Mouse (Mus musculus) heart, embryonic 16.5 days (tissue): ENCODE measurements at regions not wholly inside any gene's neighbourhood (a gene's known extent, or its start where the extent isn't known, plus 50 kb on each side); places are given as distances from the start of the nearest gene placed in this dataset.

Source experiments
- ATAC-seq: fragments of 200-750 bp; cut with Nextera tagmentation; replicated peaks from 2 replicates; pipeline ENCODE4 v1.8.0; 2017; ENCODE audit warnings: moderate number of reproducible peaks; ENCODE audit not compliant: insufficient read depth, low FRiP score; ENCODE audit errors: extremely low read depth
- H3K27ac ChIP-seq: fragments of 300-500 bp; sonication (generic); 2 replicates; pipeline ENCODE4 v1.5.1; 2014; ENCODE audit warnings: mild to moderate bottlenecking, low read length, control low read depth, moderate library complexity
- H3K27me3 ChIP-seq: fragments of 300-500 bp; sonication (generic); 2 replicates; pipeline ENCODE4 v1.6.1; 2014; ENCODE audit warnings: low read length, mixed read lengths; ENCODE audit not compliant: control insufficient read depth, insufficient read depth
- H3K36me3 ChIP-seq: fragments of 300-500 bp; sonication (generic); 2 replicates; pipeline ENCODE4 v1.6.1; 2014; ENCODE audit not compliant: control insufficient read depth, insufficient read depth
- H3K4me1 ChIP-seq: fragments of 300-500 bp; sonication (generic); 2 replicates; pipeline ENCODE4 v1.6.1; 2014; ENCODE audit warnings: low read length, mixed read lengths; ENCODE audit not compliant: control insufficient read depth, insufficient read depth
- H3K4me2 ChIP-seq: fragments of 300-500 bp; sonication (generic); 2 replicates; pipeline ENCODE4 v1.6.1; 2014; ENCODE audit warnings: low read depth, mild to moderate bottlenecking, control low read depth, low read length
- H3K4me3 ChIP-seq: fragments of 300-500 bp; sonication (generic); 2 replicates; pipeline ENCODE4 v1.5.1; 2014; ENCODE audit warnings: mild to moderate bottlenecking, control low read depth, low read length
- H3K9ac ChIP-seq: fragments of 300-500 bp; sonication (generic); 2 replicates; pipeline ENCODE4 v1.6.1; 2014; ENCODE audit warnings: low read length, control low read depth
- H3K9me3 ChIP-seq: fragments of 300-500 bp; sonication (generic); replicated peaks from 2 replicates; pipeline ENCODE4 v1.6.1; 2016; ENCODE audit warnings: low read length; ENCODE audit not compliant: control insufficient read depth
- WGBS: fragments of 180-500 bp; shearing (Covaris S2); extraction: QIAGEN DNeasy Blood & Tissue Kit; methylation state at CpG from one replicate; pipeline ENCODE4 v1.1.7; 2014; 5-methylcytosine and 5-hydroxymethylcytosine counted together

DNA sequence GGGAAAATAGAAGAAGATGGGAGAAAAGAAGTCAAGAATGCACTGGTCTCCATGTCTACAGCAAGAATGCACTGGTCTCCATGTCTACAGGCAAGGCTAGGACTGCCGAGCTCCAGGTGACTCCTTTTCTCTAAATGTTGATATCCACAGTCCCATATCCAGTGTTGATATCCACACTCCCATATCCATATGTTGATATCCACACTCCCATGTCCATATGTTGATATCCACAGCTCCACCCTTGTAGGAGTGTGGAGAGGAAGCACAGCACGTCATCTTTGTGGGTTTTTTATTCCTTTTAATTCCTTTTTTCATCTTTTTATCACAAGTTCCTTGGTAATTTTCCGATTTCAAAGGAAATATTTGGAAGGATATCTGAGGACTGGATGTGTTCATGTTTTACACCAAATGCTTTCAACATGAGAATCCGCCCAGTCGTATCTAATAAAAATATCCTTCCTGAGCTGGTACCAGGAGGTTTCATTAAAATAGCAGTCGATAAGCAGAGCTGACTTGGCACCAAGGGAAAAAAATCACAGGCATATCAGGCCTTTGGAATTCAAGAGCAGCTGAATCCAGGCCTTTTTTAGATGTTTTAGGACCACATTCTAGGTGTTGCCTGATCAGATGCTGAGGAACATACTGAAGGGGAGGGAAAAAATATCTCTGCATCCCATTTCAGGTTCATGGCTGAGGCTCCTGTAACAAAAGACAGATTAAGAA, 653.7 kb upstream of the Cdh11 start:
- Histone ChIP-seq H3K36me3 (no peaks in the 10 kb centered on the region), H3K4me3 (no peak overlapping the region), H3K4me1 (no peaks in the 10 kb centered on the region), H3K27me3 (no peaks in the 10 kb centered on the region), H3K9me3 (no peaks in the 10 kb centered on the region), H3K27ac (no peak overlapping the region), H3K9ac (no peak overlapping the region), H3K4me2 (no peak overlapping the region)
- peak; percentile 23; the same call in 1 of the 2 replicates for ATAC-seq
- 61% methylated on average over 6 of the region's 6 CpGs for WGBS

DNA sequence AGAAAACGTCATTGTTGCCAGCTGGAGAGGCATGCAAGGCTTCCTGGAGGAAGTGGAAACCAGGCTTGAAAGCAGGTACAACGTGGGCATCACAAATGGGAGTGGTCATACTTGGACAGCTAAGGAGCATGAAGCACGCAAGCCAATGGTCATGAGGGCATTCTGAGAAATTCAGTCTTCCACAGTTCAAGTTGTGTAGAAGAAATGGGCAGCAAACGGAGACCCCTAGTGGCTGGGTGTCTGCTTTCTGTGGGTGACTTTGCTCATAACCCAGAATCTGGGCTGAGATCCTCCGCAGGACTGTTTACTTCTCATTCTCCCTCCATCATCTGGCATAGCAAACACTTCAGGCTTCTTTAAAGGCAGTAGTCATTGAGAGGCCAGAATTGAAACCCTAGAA, 655.7 kb upstream of the Cdh11 start:
- 57% methylated on average over 5 of the region's 5 CpGs for WGBS
- ATAC-seq = no peak

DNA sequence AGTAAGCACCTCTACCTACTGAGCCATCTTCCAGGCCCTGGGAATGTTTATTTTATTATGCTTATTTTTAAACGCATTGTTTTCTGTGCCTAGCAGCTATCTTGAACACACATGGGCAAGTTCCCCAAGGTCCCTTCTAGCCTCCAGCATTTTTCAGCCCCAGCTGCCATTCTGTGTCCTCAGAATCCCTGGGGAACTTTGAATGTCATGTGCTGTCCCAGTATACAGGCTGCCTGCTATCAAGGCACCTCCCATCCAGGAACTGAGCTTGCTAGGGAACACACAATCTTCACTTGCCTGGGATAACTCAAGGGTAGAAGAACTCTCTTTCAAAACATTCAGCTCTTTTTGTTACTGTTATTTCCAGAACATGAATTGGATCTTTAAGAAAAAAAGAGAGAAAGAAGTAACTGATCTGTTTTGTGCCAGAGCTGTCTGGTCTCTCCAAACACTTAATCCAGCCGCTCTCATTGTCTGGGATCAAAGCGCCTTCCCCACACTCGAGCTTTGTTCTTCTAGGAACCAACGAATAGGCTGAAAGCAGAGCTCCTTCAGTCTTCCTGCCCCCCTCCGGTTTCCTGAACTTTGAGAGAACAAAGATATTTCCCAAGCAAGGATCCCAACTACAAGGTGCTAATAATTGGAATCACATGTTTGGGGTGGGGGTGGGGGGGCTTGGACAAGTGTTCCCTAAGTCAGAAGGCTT, 657.1 kb upstream of the Cdh11 start:
- 29% methylated on average over 6 of the region's 6 CpGs for WGBS
- H3K27ac ChIP-seq = no peak overlapping the region
- H3K4me2 ChIP-seq = no peak overlapping the region

More for the DNA sequence above, 655.7 kb upstream of the Cdh11 start:
- no peak overlapping the region for H3K9ac ChIP-seq
- no peaks in the 10 kb centered on the region for H3K36me3 ChIP-seq
- H3K4me2 ChIP-seq = no peak overlapping the region
- no peaks in the 10 kb centered on the region for H3K27me3 ChIP-seq
- H3K9me3 ChIP-seq = no peaks in the 10 kb centered on the region
- no peak overlapping the region for H3K4me3 ChIP-seq
- H3K27ac ChIP-seq = no peak overlapping the region
- H3K4me1 ChIP-seq = no peaks in the 10 kb centered on the region

DNA sequence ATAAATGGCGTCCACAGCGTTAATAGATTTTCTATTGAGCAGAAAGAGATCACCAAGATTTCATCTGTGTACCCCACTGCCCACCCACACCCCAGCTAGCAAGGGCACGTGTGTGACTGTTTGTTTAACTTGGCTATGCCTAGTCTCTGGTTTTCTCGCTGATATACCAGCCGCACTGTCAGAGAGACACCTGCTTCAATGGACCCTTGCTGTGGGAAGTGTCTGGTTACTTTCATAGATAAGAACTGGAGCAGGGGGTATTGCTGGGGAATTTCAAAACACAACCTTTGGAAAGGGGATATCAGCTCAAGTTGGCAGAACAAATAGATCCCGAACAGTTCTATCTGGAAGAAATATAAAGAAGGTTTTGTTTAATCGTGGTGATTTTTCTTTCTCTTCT, 656.8 kb upstream of the Cdh5 start:
- Histone ChIP-seq H3K4me2 (no peak overlapping the region), H3K36me3 (no peaks in the 10 kb centered on the region), H3K9me3 (no peaks in the 10 kb centered on the region), H3K27me3 (no peaks in the 10 kb centered on the region), H3K9ac (no peak overlapping the region), H3K4me1 (no peaks in the 10 kb centered on the region), H3K4me3 (no peak overlapping the region), H3K27ac (no peak overlapping the region)
- WGBS = 33% methylated on average over 7 of the region's 7 CpGs
- peak; percentile 52 for ATAC-seq

More for the DNA sequence above, 657.1 kb upstream of the Cdh11 start:
- Histone ChIP-seq H3K9ac (no peak overlapping the region), H3K4me3 (no peak overlapping the region), H3K36me3 (no peaks in the 10 kb centered on the region), H3K4me1 (no peaks in the 10 kb centered on the region), H3K27me3 (no peaks in the 10 kb centered on the region), H3K9me3 (no peaks in the 10 kb centered on the region)
- no peak for ATAC-seq

DNA sequence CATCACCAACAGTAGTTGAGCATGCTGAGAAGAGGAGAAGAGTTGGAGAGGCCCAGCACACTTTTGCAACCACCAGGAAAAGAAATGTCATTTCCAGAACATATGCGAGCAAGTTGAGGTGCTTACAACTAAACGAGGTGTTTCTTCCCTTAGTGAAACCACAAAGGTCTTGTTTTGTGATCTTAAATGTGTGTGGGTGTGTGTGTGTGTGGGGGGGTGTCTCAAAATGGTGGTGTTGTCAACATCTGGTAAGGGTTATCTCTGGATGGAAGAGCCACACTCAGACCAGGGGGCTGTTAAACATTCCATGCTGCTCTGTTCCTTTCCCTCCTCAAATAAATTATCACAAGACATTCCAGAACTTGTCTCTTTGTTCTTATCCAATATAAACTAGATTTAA, 656.0 kb upstream of the Cdh5 start:
- H3K36me3 ChIP-seq = no peaks in the 10 kb centered on the region
- H3K4me2 ChIP-seq = no peak overlapping the region
- H3K27ac ChIP-seq = no peak overlapping the region
- H3K27me3 ChIP-seq = no peaks in the 10 kb centered on the region
- H3K4me1 ChIP-seq = no peaks in the 10 kb centered on the region
- no peaks in the 10 kb centered on the region for H3K9me3 ChIP-seq
- H3K9ac ChIP-seq = no peak overlapping the region
- no peak overlapping the region for H3K4me3 ChIP-seq
- 75% methylated on average over 2 of the region's 2 CpGs for WGBS
- ATAC-seq = no peak

DNA sequence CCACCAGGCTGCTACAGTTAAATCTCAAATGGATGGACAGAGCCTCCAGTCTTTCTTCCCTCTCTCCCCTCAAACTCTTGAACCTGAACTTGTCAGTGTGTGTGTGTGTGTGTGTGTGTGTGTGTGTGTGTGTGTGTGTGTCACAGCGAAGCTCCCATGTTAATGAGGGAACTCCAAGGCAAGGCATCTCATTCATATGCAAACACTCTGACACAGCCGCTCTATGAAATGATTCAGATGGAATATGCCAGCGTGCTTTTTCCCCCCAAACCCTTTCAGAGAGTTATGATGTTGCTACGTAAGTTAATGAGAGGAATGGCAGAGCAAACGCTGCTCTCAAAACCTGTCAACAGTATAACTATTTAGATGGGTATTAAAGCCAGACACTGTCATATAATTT, 653.5 kb upstream of the Cdh5 start:
- 78% methylated on average over 5 of the region's 5 CpGs for WGBS
- H3K27ac ChIP-seq = no peak overlapping the region
- ATAC-seq = no peak

DNA sequence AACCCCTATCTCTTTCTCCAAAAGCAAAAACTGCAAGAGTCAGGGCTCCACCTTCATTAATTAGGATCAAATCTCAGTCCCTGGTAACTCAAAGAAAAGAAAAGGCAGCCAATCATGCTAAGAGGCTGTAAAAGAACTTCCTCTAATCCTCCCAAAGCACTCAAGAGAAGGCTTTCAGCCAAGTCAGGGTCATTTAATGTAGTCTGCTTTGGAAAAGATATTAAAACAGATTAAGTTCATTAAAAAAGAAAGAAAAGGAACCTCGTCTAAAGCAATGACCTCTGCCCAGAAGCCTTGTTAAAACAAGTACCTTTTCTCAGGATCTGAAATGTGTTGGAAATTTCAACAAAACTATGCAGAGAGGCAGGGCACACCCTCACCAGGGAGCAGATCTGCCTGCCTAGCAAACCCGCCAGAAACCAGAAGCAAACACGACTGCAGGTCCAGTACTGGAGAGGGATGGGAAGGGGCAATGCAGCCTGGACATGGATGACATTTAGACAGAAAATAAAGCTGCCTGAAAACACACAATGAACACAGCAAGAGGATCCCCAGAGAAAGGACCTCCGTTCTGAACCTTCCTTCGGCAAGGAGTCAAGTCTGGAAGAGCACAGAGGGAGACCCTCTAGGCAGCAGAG, 649.9 kb upstream of the Cdh5 start:
- no peak for ATAC-seq
- no peaks in the 10 kb centered on the region for H3K9me3 ChIP-seq
- no peak overlapping the region for H3K9ac ChIP-seq
- H3K27ac ChIP-seq = no peak overlapping the region; the same call in 1 of the 2 replicates
- no peak overlapping the region for H3K4me2 ChIP-seq
- 47% methylated on average over 5 of the region's 5 CpGs for WGBS
- no peaks in the 10 kb centered on the region for H3K36me3 ChIP-seq
- no peaks in the 10 kb centered on the region for H3K4me1 ChIP-seq
- H3K27me3 ChIP-seq = no peaks in the 10 kb centered on the region
- H3K4me3 ChIP-seq = no peak overlapping the region

More for the DNA sequence above, 653.5 kb upstream of the Cdh5 start:
- no peak overlapping the region for H3K9ac ChIP-seq
- no peak overlapping the region for H3K4me3 ChIP-seq
- H3K9me3 ChIP-seq = no peaks in the 10 kb centered on the region
- H3K4me1 ChIP-seq = no peaks in the 10 kb centered on the region
- H3K36me3 ChIP-seq = no peaks in the 10 kb centered on the region
- no peak overlapping the region for H3K4me2 ChIP-seq
- H3K27me3 ChIP-seq = no peaks in the 10 kb centered on the region

DNA sequence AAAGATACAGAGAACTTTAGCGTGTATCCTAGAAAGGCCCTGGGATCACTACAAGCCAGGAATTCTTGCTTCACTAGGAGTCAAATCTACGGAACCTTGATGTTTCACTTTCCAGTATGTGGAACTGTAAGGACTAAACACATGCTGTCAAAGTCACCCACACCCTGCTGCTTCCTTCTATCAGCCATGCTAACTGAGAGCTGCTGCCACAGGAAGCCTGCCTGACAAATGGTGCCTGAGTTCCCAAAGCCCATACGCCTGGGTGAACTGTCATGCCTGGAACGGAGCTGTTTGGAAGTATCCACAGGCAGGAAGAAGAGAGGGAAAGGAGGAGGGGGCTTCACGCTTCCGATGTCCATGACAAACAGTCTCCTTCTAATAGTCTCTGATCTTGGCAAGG, 644.2 kb upstream of the Cdh5 start:
- no peaks in the 10 kb centered on the region for H3K36me3 ChIP-seq
- H3K4me2 ChIP-seq = no peak overlapping the region
- H3K9ac ChIP-seq = no peak overlapping the region
- ATAC-seq = no peak
- peaks cover under 1% of the 10 kb centered on the region; the same call in 1 of the 2 replicates for H3K9me3 ChIP-seq
- no peaks in the 10 kb centered on the region for H3K27me3 ChIP-seq
- 67% methylated on average over 6 of the region's 6 CpGs for WGBS
- H3K4me3 ChIP-seq = no peak overlapping the region
- no peaks in the 10 kb centered on the region for H3K4me1 ChIP-seq
- H3K27ac ChIP-seq = no peak overlapping the region

DNA sequence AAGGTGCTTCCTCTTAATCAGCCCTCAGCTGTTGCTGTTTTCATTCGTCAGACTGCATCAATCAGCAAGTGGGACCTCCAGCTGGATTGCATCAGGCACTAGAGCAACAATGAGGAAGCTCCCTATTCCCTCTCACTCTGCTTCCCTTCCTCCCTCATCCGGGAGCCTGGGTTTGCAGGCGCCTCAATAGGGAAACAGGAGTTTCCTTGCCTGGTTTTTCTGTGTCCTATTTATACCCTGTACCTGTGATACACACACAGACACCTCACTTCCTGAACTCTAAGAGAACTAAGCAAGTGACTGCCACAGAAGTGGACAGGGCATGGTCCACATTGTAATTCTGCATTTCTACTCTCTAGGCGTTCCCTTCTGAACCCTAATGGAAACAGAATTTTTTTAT, 637.9 kb upstream of the Cdh5 start:
- no peak overlapping the region for H3K4me2 ChIP-seq
- H3K9me3 ChIP-seq = peaks cover 2% of the 10 kb centered on the region; the same call in 1 of the 2 replicates
- H3K27me3 ChIP-seq = no peaks in the 10 kb centered on the region
- no peak overlapping the region for H3K4me3 ChIP-seq
- H3K4me1 ChIP-seq = no peaks in the 10 kb centered on the region
- no peak overlapping the region for H3K9ac ChIP-seq
- WGBS = 27% methylated on average over 4 of the region's 4 CpGs
- H3K27ac ChIP-seq = no peak overlapping the region
- ATAC-seq = no peak
- H3K36me3 ChIP-seq = no peaks in the 10 kb centered on the region
